Mouse (Mus musculus) hindbrain, embryonic 11.5 days (tissue): ENCODE results near the gene Olfr556. TPM values are rescaled to one million over a fixed set of nuclear protein-coding genes. Genes with fewer than 3 reads are reported as not detected.

Experiments
- ATAC-seq: fragments of 200-750 bp; cut with Nextera tagmentation; 2 replicates; pipeline ENCODE4 v1.8.0; 2017; ENCODE audit warnings: mild to moderate bottlenecking, moderate TSS enrichment, moderate library complexity; ENCODE audit not compliant: low FRiP score
- DNase-seq: peaks from one replicate; pipeline ENCODE4 v3.0.0-alpha.2; 2015; ENCODE audit warnings: low spot score
- H3K27ac ChIP-seq: fragments of 300-500 bp; sonication (generic); 2 replicates; pipeline ENCODE4 v1.5.1; 2014; ENCODE audit warnings: mild to moderate bottlenecking, low read depth, low read length
- H3K27me3 ChIP-seq: fragments of 300-500 bp; sonication (generic); 2 replicates; pipeline ENCODE4 v1.6.1; 2014; ENCODE audit warnings: mild to moderate bottlenecking, low read length, moderate library complexity, mixed read lengths; ENCODE audit not compliant: control insufficient read depth, insufficient read depth
- H3K36me3 ChIP-seq: fragments of 300-500 bp; sonication (generic); 2 replicates; pipeline ENCODE4 v1.6.1; 2014; ENCODE audit warnings: mild to moderate bottlenecking, low read length, moderate library complexity, mixed read lengths; ENCODE audit not compliant: control insufficient read depth, insufficient read depth
- H3K4me1 ChIP-seq: fragments of 300-500 bp; sonication (generic); replicated peaks from 2 replicates; pipeline ENCODE4 v1.6.1; 2014; ENCODE audit warnings: low read length, mixed read lengths; ENCODE audit not compliant: control insufficient read depth, insufficient read depth
- H3K4me2 ChIP-seq: fragments of 300-500 bp; sonication (generic); replicated peaks from 2 replicates; pipeline ENCODE4 v1.6.1; 2014; ENCODE audit warnings: mild to moderate bottlenecking, low read depth, low read length
- H3K4me3 ChIP-seq: fragments of 300-500 bp; sonication (generic); 2 replicates; pipeline ENCODE4 v1.5.1; 2014; ENCODE audit warnings: low read depth, low read length
- H3K9ac ChIP-seq: fragments of 300-500 bp; sonication (generic); 2 replicates; pipeline ENCODE4 v1.6.1; 2014; ENCODE audit warnings: low read depth, low read length
- H3K9me3 ChIP-seq: fragments of 300-500 bp; sonication (generic); 2 replicates; pipeline ENCODE4 v1.6.1; 2016; ENCODE audit warnings: low read length; ENCODE audit not compliant: control insufficient read depth
- WGBS: fragments of 180-500 bp; shearing (Covaris S2); extraction: QIAGEN DNeasy Blood & Tissue Kit; methylation state at CpG from one replicate; pipeline ENCODE4 v1.1.7; 2014; 5-methylcytosine and 5-hydroxymethylcytosine counted together
- polyA plus RNA-seq: library from polyadenylated mRNA; unstranded; fragments of >200 nt; fragmentation: Nextera tagmentation; extraction: Ambion mirVana; gene quantifications from 2 replicates; pipeline ENCODE4 v1.2.1, GENCODE M21; 2014

Olfr556 gene
- polyA plus RNA-seq, 1 experiment from 2014 or later = not detected

- Histone ChIP-seq H3K9me3 (no peaks in the 10 kb centered on the region), H3K4me1 (no peaks in the 10 kb centered on the region), H3K27ac (no peak overlapping the region), H3K4me2 (no peak overlapping the region), H3K9ac (no peak overlapping the region), H3K27me3 (no peaks in the 10 kb centered on the region), H3K36me3 (no peaks in the 10 kb centered on the region), H3K4me3 (no peak overlapping the region)
- no peak for ATAC-seq
- WGBS = 86% methylated on average over 2 of the region's 2 CpGs
- DNase-seq = no peak
These were observed 11.5 kb downstream of the Olfr556 start for GRCm38 (mm10) chr7:102676225-102676624.

GRCm38 (mm10) chr7:102681916-102682315, 17.2 kb downstream of the Olfr556 start:
- Histone ChIP-seq H3K9ac (no peak overlapping the region), H3K27ac (no peak overlapping the region), H3K27me3 (no peaks in the 10 kb centered on the region), H3K4me3 (no peak overlapping the region), H3K9me3 (no peaks in the 10 kb centered on the region), H3K36me3 (no peaks in the 10 kb centered on the region), H3K4me1 (no peaks in the 10 kb centered on the region), H3K4me2 (no peak overlapping the region)
- 96% methylated on average over 1 of the region's 1 CpGs for WGBS
- DNase-seq (no peak), ATAC-seq (no peak)

GRCm38 (mm10) chr7:102686944-102687501, 22.3 kb downstream of the Olfr556 start, which contains the start of gene Trim68:
Trim68 (minus strand) TSS chr7:102687327.
- no peaks in the 10 kb centered on the region for H3K9me3 ChIP-seq
- under 1% methylated on average over 40 of the region's 40 CpGs for WGBS
- H3K27me3 ChIP-seq = no peaks in the 10 kb centered on the region
- ATAC-seq (peak; percentile 100), DNase-seq (peak; percentile 91)
- H3K4me3 ChIP-seq = peak within 1 kb of the TSS; percentile 47
- H3K9ac ChIP-seq = peak within 1 kb of the TSS; percentile 72
- H3K4me1 ChIP-seq = no peaks in the 10 kb centered on the region
- H3K36me3 ChIP-seq = no peaks in the 10 kb centered on the region
- no peak within 1 kb of the TSS for H3K27ac ChIP-seq
- H3K4me2 ChIP-seq = peak within 1 kb of the TSS; percentile 45

GRCm38 (mm10) chr7:102695358-102696125, 30.8 kb downstream of the Olfr556 start, which contains the start of gene Olfr557:
Olfr557 (plus strand) TSS chr7:102695910.
- Histone ChIP-seq H3K4me2 (no peak within 1 kb of the TSS), H3K9ac (no peak within 1 kb of the TSS), H3K4me1 (no peaks in the 10 kb centered on the region), H3K9me3 (no peaks in the 10 kb centered on the region), H3K27me3 (no peaks in the 10 kb centered on the region), H3K4me3 (no peak within 1 kb of the TSS), H3K27ac (no peak within 1 kb of the TSS), H3K36me3 (no peaks in the 10 kb centered on the region)
- 78% methylated on average over 5 of the region's 5 CpGs for WGBS
- ATAC-seq = no peak
- peak; percentile 63 for DNase-seq

- H3K36me3 ChIP-seq = no peaks in the 10 kb centered on the region
- no peak for DNase-seq
- H3K4me3 ChIP-seq = no peak overlapping the region
- ATAC-seq = no peak
- no peaks in the 10 kb centered on the region for H3K4me1 ChIP-seq
- WGBS = 88% methylated on average over 7 of the region's 7 CpGs
- H3K4me2 ChIP-seq = no peak overlapping the region
- H3K27me3 ChIP-seq = no peaks in the 10 kb centered on the region
- H3K9ac ChIP-seq = no peak overlapping the region
- no peak overlapping the region for H3K27ac ChIP-seq
- H3K9me3 ChIP-seq = no peaks in the 10 kb centered on the region
These were observed 33.8 kb downstream of the Olfr556 start for GRCm38 (mm10) chr7:102698461-102698860.

- no peaks in the 10 kb centered on the region for H3K36me3 ChIP-seq
- ATAC-seq = no peak
- H3K9ac ChIP-seq = no peak within 1 kb of the TSS
- H3K27me3 ChIP-seq = no peaks in the 10 kb centered on the region
- H3K4me3 ChIP-seq = no peak within 1 kb of the TSS
- no peak for DNase-seq
- H3K4me2 ChIP-seq = no peak within 1 kb of the TSS
- no peaks in the 10 kb centered on the region for H3K9me3 ChIP-seq
- H3K4me1 ChIP-seq = no peaks in the 10 kb centered on the region
- no peak within 1 kb of the TSS for H3K27ac ChIP-seq
These were observed 37.2 kb downstream of the Olfr556 start, which contains the start of gene Olfr558 for GRCm38 (mm10) chr7:102701915-102702314. Olfr558 (plus strand) TSS chr7:102702215.

GRCm38 (mm10) chr7:102718970-102719369, 54.3 kb downstream of the Olfr556 start, which contains the start of gene Olfr33:
Olfr33 (minus strand) TSS chr7:102719070.
- H3K9me3 ChIP-seq = no peaks in the 10 kb centered on the region
- H3K9ac ChIP-seq = no peak within 1 kb of the TSS
- H3K36me3 ChIP-seq = no peaks in the 10 kb centered on the region
- H3K27me3 ChIP-seq = no peaks in the 10 kb centered on the region
- ATAC-seq (no peak), DNase-seq (no peak)
- no peaks in the 10 kb centered on the region for H3K4me1 ChIP-seq
- 48% methylated on average over 1 of the region's 1 CpGs for WGBS
- H3K4me3 ChIP-seq = no peak within 1 kb of the TSS
- H3K4me2 ChIP-seq = no peak within 1 kb of the TSS
- no peak within 1 kb of the TSS for H3K27ac ChIP-seq
